In genomic region chr14:79535318-79535717, GRCm38 (mm10) we compare ENCODE assay signal across 8 mouse cellular contexts. TPM values are rescaled to one million over a fixed set of nuclear protein-coding genes. Genes with fewer than 3 reads are reported as not detected.
DNase-seq lines count a peak whose midpoint lies in the region; ATAC-seq and TF ChIP-seq lines count a peak whose summit lies in the region.

No protein-coding gene starts in this region.

- no peak overlapping the region for H3K4me3 ChIP-seq in intestine, embryonic 14.5 days (ENCODE audit: low read depth, low read length)
- no peak overlapping the region for H3K4me3 ChIP-seq in intestine, postnatal 0 days (ENCODE audit: low read depth, low read length)
- H3K4me3 ChIP-seq in heart, embryonic 13.5 days, result peak overlapping the region; percentile 32
- H3K4me3 ChIP-seq in liver, embryonic 15.5 days (replicated peaks), result peak overlapping the region; percentile 43

- intact Hi-C loops in left cerebral cortex, postnatal 4 days (cut with DNase I), result no loop called here

- no peak for ATAC-seq in intestine, embryonic 14.5 days (replicated peaks; ENCODE audit: low FRiP score, low TSS enrichment, low read depth)
- ATAC-seq in intestine, postnatal 0 days, result no peak
- ATAC-seq in heart, embryonic 13.5 days (ENCODE audit: extremely low read depth, insufficient number of reproducible peaks, low FRiP score, low TSS enrichment), result no peak
- ATAC-seq in liver, embryonic 15.5 days (ENCODE audit: insufficient read depth), result peak; percentile 49; the same call in 1 of the 2 replicates

- WGBS in intestine, embryonic 14.5 days, result 75% methylated on average over 10 of the region's 10 CpGs
- WGBS in intestine, postnatal 0 days, result 67% methylated on average over 10 of the region's 10 CpGs
- 29% methylated on average over 10 of the region's 10 CpGs for WGBS in heart, embryonic 13.5 days
- WGBS in liver, embryonic 15.5 days (ENCODE audit: insufficient replicate concordance), result 8% methylated on average over 10 of the region's 10 CpGs

- H3K27me3 ChIP-seq in intestine, embryonic 14.5 days (replicated peaks; ENCODE audit: control insufficient read depth, insufficient read depth, low read length), result no peaks in the 10 kb centered on the region
- H3K27me3 ChIP-seq in intestine, postnatal 0 days (replicated peaks; ENCODE audit: control insufficient read depth, insufficient read depth, low read length), result no peaks in the 10 kb centered on the region
- H3K27me3 ChIP-seq in heart, embryonic 13.5 days (replicated peaks), result no peaks in the 10 kb centered on the region
- H3K27me3 ChIP-seq in liver, embryonic 15.5 days, result no peaks in the 10 kb centered on the region

- H3K4me2 ChIP-seq in intestine, embryonic 14.5 days (ENCODE audit: low read length), result no peak overlapping the region
- H3K4me2 ChIP-seq in intestine, postnatal 0 days (replicated peaks; ENCODE audit: low read depth), result no peak overlapping the region
- H3K4me2 ChIP-seq in heart, embryonic 13.5 days, result peak overlapping the region; percentile 65
- H3K4me2 ChIP-seq in liver, embryonic 15.5 days, result peak overlapping the region; percentile 76

- no peak for DNase-seq in intestine, embryonic 14.5 days (ENCODE audit: low spot score)
- DNase-seq in spleen, postnatal 36 days (ENCODE audit: low spot score in 2 of 2), result peak; percentile 83 to 84
- no peak for DNase-seq in cerebellum, adult 9-10 months
- DNase-seq in left cerebral cortex, postnatal 4 days, result no peak
- DNase-seq in layer of hippocampus, adult 9-11 months, result no peak

- peaks cover 9% of the 10 kb centered on the region; the same call in 1 of the 2 replicates for H3K36me3 ChIP-seq in intestine, embryonic 14.5 days (ENCODE audit: control insufficient read depth, insufficient read depth, low read length)
- H3K36me3 ChIP-seq in intestine, postnatal 0 days (ENCODE audit: control insufficient read depth, insufficient read depth), result peaks cover 8% of the 10 kb centered on the region
- 0 out of 2 replicates have a peak, but pooled peaks cover 3% of the 10 kb centered on the region for H3K36me3 ChIP-seq in heart, embryonic 13.5 days
- peaks cover 14% of the 10 kb centered on the region; the same call in 1 of the 2 replicates for H3K36me3 ChIP-seq in liver, embryonic 15.5 days (replicated peaks)

- H3K9me3 ChIP-seq in intestine, embryonic 14.5 days (ENCODE audit: control insufficient read depth, low read length), result no peaks in the 10 kb centered on the region
- no peaks in the 10 kb centered on the region for H3K9me3 ChIP-seq in intestine, postnatal 0 days (ENCODE audit: control insufficient read depth)
- no peaks in the 10 kb centered on the region for H3K9me3 ChIP-seq in heart, embryonic 13.5 days
- H3K9me3 ChIP-seq in liver, embryonic 15.5 days (replicated peaks), result no peaks in the 10 kb centered on the region

- TF ChIP-seq CTCF in intestine, postnatal 0 days (IDR thresholded peaks at IDR 0.05; ENCODE audit: low read depth), result no peak

- no peak overlapping the region for H3K9ac ChIP-seq in intestine, embryonic 14.5 days (ENCODE audit: low read length)
- no peak overlapping the region for H3K9ac ChIP-seq in intestine, postnatal 0 days (ENCODE audit: low read depth, low read length)
- H3K9ac ChIP-seq in heart, embryonic 13.5 days, result peak overlapping the region; percentile 69
- peak overlapping the region; percentile 50 for H3K9ac ChIP-seq in liver, embryonic 15.5 days

- H3K27ac ChIP-seq in intestine, embryonic 14.5 days (ENCODE audit: low read depth), result peak overlapping the region; percentile 30; the same call in 1 of the 2 replicates
- H3K27ac ChIP-seq in intestine, postnatal 0 days (ENCODE audit: low read depth, low read length), result no peak overlapping the region
- peak overlapping the region; percentile 80 for H3K27ac ChIP-seq in heart, embryonic 13.5 days (replicated peaks)
- H3K27ac ChIP-seq in liver, embryonic 15.5 days (replicated peaks), result peak overlapping the region; percentile 87

- H3K4me1 ChIP-seq in intestine, embryonic 14.5 days (replicated peaks; ENCODE audit: control insufficient read depth, insufficient read depth, low read length), result no peaks in the 10 kb centered on the region
- 0 out of 2 replicates have a peak, but pooled peaks cover 6% of the 10 kb centered on the region for H3K4me1 ChIP-seq in intestine, postnatal 0 days (replicated peaks; ENCODE audit: control insufficient read depth, insufficient read depth, low read length)
- peaks cover 55% of the 10 kb centered on the region for H3K4me1 ChIP-seq in heart, embryonic 13.5 days
- peaks cover 82% of the 10 kb centered on the region for H3K4me1 ChIP-seq in liver, embryonic 15.5 days (replicated peaks)

RNA-seq across cellular contexts. Expression of gene Sugt1, which starts 52.2 kb away (rescaled TPM):
- 121 and 124 TPM in 2 replicates for polyA plus RNA-seq in intestine, embryonic 14.5 days (2014; fragmentation: Nextera tagmentation; extraction: Ambion mirVana)
- 81.3 and 83.2 TPM in 2 replicates for polyA plus RNA-seq in intestine, postnatal 0 days (2015; fragmentation: Nextera tagmentation; extraction: Ambion mirVana)
- 95.3 and 108 TPM in 2 replicates for polyA plus RNA-seq in heart, embryonic 13.5 days (2015; fragmentation: Nextera tagmentation; extraction: Ambion mirVana)
- 31.6 and 34.0 TPM in 2 replicates for polyA plus RNA-seq in liver, embryonic 15.5 days (2015; fragmentation: Nextera tagmentation; extraction: Ambion mirVana)
- 10 to 100 TPM; 74.3 to 83.4 TPM for total RNA-seq in left cerebral cortex, postnatal 4 days (2021)

RNA-seq across cellular contexts. Expression of gene Wbp4, which starts 54.0 kb away (rescaled TPM):
- 39.5 and 42.9 TPM in 2 replicates for polyA plus RNA-seq in intestine, embryonic 14.5 days (2014; fragmentation: Nextera tagmentation; extraction: Ambion mirVana)
- 29.8 and 31.0 TPM in 2 replicates for polyA plus RNA-seq in intestine, postnatal 0 days (2015; fragmentation: Nextera tagmentation; extraction: Ambion mirVana)
- polyA plus RNA-seq in heart, embryonic 13.5 days (2015; fragmentation: Nextera tagmentation; extraction: Ambion mirVana), result 24.5 and 26.4 TPM in 2 replicates
- polyA plus RNA-seq in liver, embryonic 15.5 days (2015; fragmentation: Nextera tagmentation; extraction: Ambion mirVana), result 11.2 and 13.5 TPM in 2 replicates
- total RNA-seq in left cerebral cortex, postnatal 4 days (2021), result 10 to 100 TPM; 46.0 to 47.6 TPM

RNA-seq across cellular contexts. Expression of gene Elf1, which starts 54.3 kb away (rescaled TPM):
- 27.0 and 27.7 TPM in 2 replicates for polyA plus RNA-seq in intestine, embryonic 14.5 days (2014; fragmentation: Nextera tagmentation; extraction: Ambion mirVana)
- 19.2 and 20.0 TPM in 2 replicates for polyA plus RNA-seq in intestine, postnatal 0 days (2015; fragmentation: Nextera tagmentation; extraction: Ambion mirVana)
- polyA plus RNA-seq in heart, embryonic 13.5 days (2015; fragmentation: Nextera tagmentation; extraction: Ambion mirVana), result 7.2 and 8.0 TPM in 2 replicates
- 10.7 and 10.9 TPM in 2 replicates for polyA plus RNA-seq in liver, embryonic 15.5 days (2015; fragmentation: Nextera tagmentation; extraction: Ambion mirVana)
- total RNA-seq in left cerebral cortex, postnatal 4 days (2021), result 1 to 10 TPM; 5.4 to 6.1 TPM

Comparison
In these comparisons a context has a peak if more than half of its experiments do, and no peak if none do; other contexts are left out.
1. DNase-seq: peak in spleen, postnatal 36 days (2 of 2); none in intestine, embryonic 14.5 days (single experiment), cerebellum, adult 9-10 months (single experiment), left cerebral cortex, postnatal 4 days (single experiment) and layer of hippocampus, adult 9-11 months (single experiment).
2. H3K4me2 ChIP-seq: peak in heart, embryonic 13.5 days (single experiment) and liver, embryonic 15.5 days (single experiment); none in intestine, embryonic 14.5 days (single experiment) and intestine, postnatal 0 days (single experiment).
3. H3K4me3 ChIP-seq: peak in heart, embryonic 13.5 days (single experiment) and liver, embryonic 15.5 days (single experiment); none in intestine, embryonic 14.5 days (single experiment) and intestine, postnatal 0 days (single experiment).
4. H3K9ac ChIP-seq: peak in heart, embryonic 13.5 days (single experiment) and liver, embryonic 15.5 days (single experiment); none in intestine, embryonic 14.5 days (single experiment) and intestine, postnatal 0 days (single experiment).